Mouse (Mus musculus) ovary, postnatal 14 days (tissue): ENCODE measurements around the gene Sept9.

ENCODE experiments used
- DNase-seq: peaks from one replicate; pipeline ENCODE4 v3.0.0; 2022; ENCODE audit warnings: low spot score

Sept9 gene

DNA sequence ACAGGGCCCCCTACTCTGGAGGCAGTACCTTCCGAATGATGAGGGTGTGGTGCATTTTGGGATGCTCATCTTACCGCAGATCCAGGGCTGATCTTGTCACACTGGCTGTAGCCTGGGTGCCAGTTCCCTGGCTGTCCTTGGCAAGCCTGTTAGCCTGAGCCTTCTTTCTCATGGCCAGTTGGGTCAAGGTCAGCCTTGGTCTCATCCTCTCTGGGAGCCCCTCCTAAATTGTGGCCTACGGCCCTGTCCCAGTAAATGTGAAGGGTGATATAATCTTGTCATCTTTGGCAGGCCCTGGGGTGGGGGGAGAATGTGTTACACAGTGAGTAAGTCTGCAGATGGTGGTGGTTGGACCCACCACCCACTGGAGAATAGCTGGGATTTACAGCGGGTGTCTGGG, 147.8 kb downstream of the Sept9 start:
- DNase-seq = no peak

DNA sequence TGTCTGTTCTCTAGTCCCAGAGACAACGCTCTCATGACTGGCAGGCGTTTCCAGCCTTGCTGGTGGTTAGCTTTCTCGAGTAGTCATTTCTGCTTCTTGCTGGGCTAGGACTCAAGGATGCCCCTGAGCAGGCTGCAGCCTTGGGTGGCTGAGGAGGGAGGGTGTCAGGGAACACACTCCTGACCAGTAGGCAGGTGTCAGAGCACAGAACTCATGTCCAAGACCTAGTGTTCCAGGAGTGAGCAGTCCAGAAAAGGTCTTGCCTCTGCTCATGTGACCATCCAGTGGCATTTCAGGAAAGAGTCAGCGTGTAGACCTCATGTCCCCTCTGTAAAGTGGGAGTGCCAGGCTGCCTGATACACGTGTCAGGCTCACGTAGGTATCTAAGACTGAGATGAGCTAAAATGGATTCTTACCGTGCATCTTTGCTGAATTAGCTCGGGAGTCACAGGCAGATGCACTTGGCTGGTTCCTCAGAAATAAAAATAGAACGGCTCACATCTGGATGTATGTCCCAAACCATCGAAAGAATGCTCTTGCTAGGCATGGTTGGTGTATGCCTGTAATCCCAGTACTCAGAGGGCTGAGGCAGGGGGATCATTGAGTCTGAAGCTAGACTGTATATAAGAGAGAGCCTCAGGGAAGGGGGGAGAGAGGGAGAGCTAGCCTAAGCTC, 149.1 kb downstream of the Sept9 start:
- DNase-seq = no peak

DNA sequence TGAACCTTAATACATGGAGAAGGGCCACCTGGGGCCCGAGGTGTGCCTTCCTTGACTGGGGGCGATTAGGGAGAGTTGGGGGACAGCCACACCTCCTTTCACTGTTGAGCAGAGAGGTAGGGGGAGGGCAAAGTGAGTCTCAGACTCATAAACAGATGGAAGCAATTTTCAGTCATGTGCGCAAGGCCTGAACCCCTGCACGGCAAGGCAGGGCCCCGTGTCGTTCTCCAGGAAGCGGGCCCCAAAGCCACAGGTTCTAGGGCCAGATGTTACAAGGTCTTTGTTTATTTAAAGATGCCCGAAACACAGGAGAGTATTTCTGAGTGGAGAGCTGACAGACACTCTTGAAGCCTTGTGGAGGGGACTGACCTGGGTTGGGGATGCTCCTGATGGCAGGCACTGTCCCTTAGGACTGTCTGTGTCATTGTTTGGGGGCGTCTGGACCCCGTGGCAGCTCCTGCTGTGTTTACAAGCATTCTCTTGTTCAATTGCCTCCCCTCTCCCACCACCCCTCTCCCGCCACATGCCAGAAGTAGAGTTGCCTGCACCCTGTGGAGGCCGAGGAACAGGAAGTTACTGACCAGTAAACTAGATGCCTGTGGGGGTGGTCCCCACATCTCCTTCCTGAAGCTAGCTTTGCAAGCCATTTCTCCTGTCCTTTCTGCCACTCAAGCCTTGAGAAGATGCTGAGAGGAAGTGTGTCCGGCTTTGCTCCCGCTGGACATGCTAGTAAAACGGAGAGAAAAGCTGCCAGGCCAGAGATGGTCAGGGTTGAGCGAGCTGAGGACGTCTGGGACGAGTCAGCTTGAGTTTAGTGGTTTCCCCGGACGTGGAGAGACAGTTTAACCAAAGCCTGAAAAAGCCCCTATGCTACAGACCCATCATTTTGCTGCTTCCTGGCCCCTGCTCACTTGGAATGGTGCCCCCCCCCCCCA, 150.2 kb downstream of the Sept9 start:
- DNase-seq = no peak

DNA sequence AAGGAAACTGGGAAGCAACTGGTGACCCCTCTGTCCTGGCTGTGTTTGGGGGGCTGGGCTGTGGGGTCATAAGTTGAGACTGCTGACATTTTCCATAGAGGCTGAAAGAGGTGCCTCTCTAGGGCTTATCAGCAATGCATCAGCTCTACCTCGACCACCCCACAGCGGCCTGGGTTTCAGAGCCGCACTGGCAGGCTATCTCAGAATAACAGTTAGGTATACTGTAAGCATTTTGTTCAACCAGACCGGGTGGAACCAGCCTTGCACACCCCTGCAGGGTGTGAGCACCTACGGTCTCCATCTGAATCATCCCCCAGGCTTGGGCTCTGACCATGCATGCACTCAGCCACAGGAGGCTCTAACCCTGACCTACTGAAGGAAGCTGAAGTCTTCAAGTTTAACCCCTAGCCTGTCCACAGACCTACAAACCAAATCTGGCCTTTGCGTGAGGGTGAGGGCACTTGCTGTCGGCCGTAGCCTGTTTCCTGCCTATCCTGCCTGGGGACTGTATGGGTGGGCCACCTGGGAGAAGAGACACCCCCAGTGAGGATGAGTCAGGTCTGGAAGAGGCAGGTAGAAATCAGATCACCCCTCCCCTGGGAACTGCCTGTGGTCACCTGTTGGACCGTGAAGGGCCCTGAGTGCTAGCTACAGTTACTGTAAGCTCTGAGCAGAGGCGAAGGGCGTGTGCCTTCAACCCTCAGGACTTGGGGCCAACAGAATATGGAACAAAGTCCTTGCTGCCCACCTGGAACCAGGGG, 151.2 kb downstream of the Sept9 start:
- no peak for DNase-seq

DNA sequence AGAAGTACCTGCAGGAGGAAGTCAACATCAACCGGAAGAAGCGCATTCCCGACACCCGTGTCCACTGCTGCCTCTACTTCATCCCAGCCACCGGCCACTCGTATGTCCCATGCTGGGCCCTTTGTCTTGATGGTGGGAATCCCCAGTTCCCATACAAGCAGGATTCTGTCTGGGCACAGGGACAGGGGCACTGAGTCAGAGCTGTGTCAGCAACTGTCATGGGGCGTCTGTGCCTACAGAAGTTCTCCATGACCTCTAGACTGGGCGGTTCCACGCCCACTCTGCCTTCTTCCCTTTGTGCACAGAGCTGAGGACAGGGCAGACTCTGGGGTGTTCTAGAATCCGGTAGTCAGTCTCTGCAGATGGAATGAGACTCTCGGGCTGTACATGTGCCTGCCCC, 153.7 kb downstream of the Sept9 start:
- DNase-seq = no peak

DNA sequence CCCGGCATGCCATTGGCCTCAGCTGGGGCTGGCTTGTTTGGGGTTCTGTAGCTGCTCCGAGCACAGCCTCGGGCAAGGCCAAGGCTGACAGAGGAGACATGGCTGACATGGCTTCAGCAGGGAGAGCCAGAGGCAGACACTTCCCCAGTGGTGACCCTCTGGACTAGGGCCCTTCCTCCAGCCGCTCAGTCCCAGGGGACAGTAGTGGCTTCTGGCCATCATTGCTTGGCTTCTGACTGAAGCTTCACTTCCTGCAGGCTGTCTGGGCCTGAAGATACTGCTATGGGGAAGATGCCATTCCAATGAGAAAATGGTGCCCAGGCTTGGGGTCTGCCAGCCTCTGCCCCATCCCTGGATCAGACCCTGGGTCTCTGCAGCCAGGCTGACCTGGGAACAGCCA, 154.6 kb downstream of the Sept9 start:
- no peak for DNase-seq

DNA sequence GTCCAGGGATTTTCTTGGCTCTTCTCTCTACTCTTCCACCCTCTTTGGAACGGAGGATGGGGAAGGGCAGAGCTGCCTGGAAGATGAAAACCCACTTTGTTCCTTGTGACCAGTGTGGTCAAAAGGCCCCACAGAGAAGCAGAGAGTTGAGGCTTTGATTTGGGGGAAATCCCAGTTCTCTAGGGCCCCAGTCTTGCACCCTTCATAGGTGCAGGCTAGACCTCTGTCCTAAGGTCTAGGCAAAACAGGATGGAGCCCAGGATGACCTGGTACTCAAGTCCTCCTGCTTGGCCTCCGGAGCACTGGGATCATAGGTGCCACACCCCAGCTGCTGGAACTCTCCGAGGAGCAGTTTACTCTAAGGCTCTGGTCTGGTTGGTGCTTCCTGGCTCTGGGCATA, 157.5 kb downstream of the Sept9 start:
- no peak for DNase-seq

DNA sequence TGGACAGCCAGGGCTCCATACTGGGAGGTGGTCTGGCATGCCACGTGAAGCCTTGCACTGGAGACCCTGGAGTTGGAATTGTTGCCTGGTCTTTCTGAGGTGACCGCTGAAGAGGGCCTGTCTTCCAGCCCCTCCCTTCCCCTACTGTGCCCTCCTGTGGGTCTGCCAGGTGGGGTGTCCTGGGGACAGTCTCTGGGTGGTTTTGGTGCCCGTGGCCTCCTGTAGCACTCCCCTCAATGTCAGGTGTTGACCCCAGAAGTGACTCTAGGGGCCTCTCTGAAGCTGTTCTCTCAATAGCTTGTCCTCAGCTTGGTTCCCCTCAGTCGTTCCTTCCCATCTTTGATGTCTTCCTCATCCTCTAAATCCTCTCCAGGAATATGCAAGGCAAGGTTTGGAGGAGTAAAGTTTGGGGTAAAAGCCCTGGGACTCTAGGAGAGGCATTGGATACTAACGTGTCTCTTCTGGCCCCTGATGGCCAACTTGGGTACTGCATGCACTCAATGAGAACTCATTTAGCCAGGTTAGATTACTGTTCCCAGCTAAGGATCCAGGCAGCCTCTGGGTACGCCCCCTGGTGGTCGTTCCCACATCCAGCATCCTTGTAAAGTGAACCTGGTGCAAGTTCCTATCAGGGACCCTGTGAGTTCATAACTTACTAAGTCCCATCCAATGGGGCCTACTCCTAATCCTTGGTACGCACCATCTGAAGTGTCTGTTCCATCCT, 158.6 kb downstream of the Sept9 start:
- peak; percentile 94 for DNase-seq

DNA sequence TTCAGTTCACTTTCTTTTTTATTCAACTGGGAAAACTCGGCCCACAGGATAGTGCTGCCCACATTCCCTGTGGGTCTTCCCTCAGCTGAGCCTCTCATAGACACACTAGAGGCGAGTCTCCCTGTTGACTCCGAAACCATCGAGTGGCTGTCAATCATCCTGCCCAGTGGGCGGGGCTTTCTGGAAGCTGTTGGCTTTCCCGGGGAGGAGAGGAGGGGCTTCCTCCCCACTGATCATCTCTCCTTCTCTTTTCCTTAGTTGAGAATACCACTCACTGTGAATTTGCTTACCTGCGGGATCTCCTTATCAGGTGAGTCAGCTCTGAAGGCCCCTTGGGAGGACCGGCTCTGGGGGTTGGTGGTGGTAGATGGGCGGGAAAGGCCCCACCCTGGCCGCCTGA, 159.7 kb downstream of the Sept9 start:
- DNase-seq = no peak

DNA sequence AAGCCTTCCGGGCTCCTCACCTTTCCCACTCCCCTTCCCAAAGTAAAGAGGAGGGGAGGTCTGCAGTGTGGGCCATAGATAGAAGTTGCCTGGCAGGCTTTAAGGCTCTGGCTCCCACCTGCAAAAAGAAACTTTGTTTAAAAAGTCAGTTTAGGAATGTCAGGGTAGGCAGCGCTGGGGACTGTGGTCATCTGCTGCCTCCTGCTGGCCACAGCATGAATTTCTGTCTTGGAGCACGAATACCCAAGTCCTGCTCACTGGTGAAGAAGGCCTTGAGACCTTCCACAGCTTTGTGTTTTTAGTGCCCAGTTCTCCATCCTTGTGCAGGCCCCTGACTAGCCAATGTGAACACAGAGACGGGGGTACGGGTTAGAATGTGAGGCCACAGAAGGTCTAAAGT, 160.4 kb downstream of the Sept9 start:
- peak; percentile 66 for DNase-seq

DNA sequence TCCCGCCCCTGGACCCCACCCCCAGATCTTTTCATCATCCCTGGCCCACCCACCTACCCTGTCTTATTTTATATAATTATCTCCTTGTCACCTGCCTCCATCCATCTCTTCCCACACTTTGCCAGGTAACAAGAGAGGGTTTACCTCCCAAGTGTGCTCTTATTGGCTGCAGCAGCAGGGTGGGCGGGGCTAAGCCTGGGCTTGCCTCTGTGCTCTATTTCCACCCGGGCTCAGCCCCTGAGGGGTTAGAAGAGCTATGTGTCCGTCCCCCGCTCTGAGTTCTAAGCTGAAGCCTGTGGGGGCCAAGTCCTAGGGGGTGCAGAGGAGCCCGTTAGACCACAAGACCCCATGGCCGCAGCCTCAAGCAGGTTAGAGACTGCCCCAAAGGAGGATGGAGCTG, 161.1 kb downstream of the Sept9 start:
- no peak for DNase-seq

DNA sequence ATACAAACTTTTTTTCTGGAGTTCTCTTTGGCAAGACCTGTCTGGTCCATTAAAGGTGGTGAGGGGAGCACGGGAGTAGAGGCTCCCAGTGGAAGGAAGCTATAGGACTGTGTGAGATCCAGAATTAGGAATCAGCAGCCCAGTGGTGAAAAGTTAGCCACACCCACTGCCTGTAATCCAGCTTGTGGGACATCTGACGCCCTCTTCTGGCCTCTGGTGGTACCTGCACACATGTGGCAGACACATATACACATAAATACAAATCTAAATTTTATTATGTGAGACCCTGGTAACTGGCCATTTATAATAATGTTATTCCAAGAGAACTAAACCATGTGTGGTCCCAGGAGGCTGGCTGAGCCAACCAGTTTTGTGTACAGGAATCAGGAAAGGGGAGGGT, 162.8 kb downstream of the Sept9 start:
- DNase-seq = no peak

DNA sequence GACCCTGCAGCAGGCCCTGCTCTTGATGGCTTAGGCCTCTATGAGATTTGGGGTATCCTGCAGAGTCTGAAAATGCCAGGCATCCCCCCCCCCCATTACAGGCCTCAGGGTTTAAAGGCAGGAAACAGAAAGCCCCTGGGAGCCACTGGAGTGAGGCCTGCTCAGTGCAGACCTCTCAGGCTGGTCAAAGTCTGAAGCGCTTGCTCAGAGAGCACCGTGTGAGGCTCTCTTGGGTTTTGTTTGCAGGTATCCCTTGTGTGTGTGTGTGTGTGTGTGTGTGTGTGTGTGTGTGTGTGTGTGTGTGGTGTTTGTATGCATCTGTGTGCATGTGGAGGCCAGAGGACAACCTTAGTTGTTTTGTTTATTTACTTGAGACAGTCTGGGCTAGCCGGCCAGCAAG, 164.5 kb downstream of the Sept9 start:
- no peak for DNase-seq

DNA sequence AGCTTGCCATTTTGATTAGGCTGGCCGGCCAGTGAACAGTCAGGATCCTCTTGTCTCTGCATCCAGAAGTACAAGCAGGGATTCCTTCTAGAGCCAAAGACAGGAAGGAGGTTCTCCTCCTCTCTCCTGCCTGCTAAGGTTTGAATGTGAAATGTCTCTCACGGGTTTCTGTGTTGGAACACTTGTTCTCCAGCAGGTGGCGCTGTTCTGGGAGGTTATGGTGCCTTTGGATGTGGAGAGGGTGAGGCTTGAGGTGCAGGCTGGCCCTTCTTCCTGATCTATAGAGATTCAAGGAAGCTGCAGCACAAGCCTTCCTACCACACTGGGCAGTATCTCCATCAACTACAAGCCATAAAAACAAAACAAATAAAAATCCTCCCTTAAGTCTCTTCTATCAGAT, 167.0 kb downstream of the Sept9 start:
- DNase-seq = no peak

DNA sequence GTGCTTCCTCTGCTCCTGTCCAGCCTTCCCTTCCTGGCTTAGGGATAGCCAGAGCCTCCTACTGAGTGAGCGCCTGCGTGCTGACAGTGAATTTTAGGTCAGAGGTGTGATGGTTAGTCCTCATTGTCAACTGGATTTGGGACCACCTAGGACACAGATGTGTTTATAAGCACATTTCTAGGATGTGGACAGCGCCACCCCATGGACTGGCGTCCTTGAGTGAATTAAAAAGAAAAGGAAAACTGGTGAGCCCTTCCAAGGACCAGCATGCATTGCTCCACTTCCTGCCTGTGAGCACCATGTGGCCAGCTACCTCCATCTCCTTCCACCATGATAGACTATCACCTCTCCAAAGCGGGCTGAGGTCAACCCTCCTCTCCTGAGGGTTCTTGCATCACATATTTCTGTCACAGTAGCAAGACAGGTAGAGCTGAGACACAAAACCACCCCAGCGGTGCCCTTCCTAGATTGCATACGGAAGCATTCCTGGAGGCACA, 167.4 kb downstream of the Sept9 start:
- no peak for DNase-seq

DNA sequence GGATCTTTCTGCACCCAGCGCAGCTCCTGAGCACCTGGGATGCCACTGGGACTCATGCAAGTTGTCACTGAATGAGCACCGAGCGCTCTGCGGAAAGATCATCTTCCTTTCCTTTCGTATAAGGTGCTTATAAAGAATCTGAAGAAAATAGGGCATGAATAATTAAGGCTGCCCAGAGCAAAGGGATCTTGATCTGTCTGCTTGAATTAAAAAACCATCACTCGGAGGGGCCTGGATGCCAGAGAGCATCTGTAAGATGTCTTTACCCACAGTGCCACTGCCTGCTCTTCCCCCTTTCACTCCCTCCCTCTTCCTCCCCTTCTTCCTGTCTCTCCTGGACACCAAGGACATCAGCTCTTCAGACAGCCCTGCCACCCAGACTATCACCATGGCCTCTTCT, 168.5 kb downstream of the Sept9 start:
- DNase-seq = no peak

DNA sequence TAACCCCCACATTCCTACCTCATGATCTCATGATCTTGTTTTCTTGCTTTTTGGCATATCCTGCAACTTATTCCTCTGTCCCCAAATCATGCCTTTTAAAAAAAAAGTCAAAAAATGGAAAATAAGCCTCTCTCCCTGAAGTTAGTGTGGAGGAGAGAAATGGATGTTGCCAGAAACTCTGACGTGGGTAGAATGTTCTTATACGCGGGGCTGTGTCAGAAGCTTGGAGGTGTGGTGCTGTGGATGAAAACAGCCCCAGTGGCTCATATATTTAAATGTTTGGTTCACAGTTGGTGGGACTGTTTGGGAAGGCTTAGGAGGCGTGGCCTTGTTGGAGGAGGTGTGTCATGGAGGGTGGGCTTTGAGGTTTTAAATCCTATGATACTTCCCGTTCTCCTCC, 169.9 kb downstream of the Sept9 start:
- no peak for DNase-seq

DNA sequence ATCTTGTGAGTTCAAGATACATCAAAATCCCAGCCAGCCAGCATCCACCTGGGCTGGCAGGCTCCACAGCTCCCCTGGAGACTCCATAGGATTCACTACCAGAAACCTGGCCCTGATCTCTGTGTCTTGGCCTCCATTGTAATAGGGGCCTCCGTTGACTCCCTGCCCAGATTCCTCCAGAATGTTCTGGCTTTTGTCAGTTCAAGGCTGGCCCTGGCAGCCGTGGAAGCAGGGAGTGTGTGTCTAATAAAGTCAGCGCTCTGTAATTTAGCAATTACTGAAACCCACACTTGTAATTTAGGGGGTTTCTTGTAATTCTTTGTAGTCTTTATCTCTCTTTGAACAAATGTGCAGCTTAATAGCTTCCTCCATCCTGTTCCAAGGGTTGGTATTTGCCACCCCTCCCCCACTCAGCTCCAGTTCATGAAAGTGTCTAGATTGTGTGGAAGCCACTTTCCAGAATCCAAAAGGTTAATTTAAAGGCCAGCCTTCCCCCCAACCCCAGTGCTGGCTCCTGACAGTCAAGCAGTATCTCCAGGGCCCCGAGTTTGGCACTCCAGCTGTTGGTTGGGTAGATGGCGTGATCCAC, 170.9 kb downstream of the Sept9 start:
- DNase-seq = no peak

DNA sequence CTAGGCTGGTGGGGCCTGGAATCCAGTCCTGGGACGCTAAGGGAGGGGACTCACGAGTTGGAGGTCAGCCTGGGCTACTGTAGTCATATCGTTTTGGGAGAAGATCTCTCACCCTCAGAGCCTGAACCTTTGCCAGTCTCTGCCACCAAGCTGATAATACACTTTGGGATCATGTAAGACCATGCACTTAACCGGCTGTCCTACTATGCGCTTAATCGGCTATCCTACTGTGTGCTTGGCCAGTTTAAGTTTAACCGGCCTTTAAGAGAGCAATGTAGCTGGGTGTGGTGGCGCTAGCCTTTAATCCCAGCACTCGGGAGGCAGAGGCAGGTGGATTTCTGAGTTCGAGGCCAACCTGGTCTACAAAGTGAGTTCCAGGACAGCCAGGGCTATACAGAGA, 173.1 kb downstream of the Sept9 start:
- no peak for DNase-seq

DNA sequence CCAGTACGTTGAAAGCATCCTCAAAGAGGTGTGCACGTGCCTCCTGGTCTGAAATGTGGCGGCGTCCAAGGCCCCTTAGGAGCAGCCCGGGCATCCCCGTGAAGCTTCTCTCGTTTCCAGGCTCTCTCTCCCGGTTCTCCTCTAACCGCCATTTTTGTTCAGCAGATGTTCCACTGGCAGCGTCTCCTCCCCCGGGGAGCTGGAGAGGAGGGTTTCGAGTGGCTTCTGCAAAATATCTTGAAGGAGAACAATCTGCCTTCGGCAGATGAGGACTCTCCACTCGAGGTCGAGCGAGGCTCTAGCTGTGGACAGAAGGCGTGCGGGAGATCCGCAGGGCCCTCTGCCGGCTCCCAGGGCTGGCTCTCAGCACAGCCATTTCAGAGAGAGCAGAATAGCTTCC, 173.7 kb downstream of the Sept9 start:
- no peak for DNase-seq

DNA sequence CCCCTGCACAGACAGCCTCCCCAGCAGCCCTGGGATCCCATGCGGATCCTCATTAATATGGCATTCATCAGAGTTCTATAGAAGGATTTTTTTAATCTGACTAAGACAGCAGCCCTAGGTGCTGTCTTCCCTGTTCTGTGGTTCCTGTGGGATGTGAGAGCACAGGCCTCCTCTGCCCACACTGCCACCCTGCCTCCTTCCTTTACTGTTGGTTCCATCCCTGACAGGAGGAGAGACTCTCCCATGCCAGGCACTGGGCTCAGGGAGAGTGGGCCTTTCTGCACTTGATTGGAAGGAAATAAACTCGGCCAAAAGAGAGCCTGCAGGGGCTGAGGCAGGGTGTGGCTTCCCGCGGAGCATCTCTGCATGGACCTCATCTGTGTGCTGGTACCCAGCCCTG, 174.4 kb downstream of the Sept9 start:
- no peak for DNase-seq

DNA sequence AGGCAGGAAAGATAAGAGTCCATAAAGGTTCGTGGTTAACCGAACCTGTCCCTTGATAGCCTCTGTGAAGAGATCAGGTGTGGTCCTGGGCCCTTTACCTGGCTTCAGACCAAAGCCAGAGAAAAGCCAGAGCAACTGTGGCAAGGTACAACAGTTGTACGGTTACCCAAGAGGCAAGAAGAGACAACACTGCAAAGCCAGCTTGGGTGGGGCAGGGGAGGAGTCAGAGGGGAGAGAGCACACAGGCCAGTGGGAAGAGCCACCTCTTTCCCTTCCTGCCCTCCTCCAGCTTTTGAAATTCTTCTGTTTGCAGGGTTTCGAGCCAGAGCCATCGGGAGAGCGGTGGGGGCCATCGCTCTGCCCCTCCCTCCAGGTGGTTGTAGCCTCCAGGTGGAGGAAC, 174.8 kb downstream of the Sept9 start:
- DNase-seq = no peak
